Mouse (Mus musculus) stomach, postnatal 0 days (tissue): Measurements from ENCODE around the gene Ank3. TPM values are rescaled to one million over a fixed set of nuclear protein-coding genes. Genes with fewer than 3 reads are reported as not detected.

Source experiments
- ATAC-seq: fragments of 200-750 bp; cut with Nextera tagmentation; 2 replicates; pipeline ENCODE4 v1.8.0; 2017; ENCODE audit not compliant: low FRiP score, low TSS enrichment
- DNase-seq: peaks from one replicate; pipeline ENCODE4 v3.0.0-alpha.2; 2016; ENCODE audit warnings: low spot score
- H3K27ac ChIP-seq: fragments of 300-500 bp; sonication (generic); replicated peaks from 2 replicates; pipeline ENCODE4 v1.5.1; 2014; ENCODE audit warnings: mild to moderate bottlenecking, control low read depth
- H3K27me3 ChIP-seq: fragments of 300-500 bp; sonication (generic); 2 replicates; pipeline ENCODE4 v1.6.1; 2014; ENCODE audit warnings: low read length; ENCODE audit not compliant: control insufficient read depth, insufficient read depth
- H3K36me3 ChIP-seq: fragments of 300-500 bp; sonication (generic); 2 replicates; pipeline ENCODE4 v1.6.1; 2014; ENCODE audit warnings: low read length, mixed read lengths; ENCODE audit not compliant: control insufficient read depth, insufficient read depth
- H3K4me1 ChIP-seq: fragments of 300-500 bp; sonication (generic); replicated peaks from 2 replicates; pipeline ENCODE4 v1.6.1; 2014; ENCODE audit warnings: antibody characterized with exemption; ENCODE audit not compliant: control insufficient read depth, insufficient read depth
- H3K4me2 ChIP-seq: fragments of 300-500 bp; sonication (generic); replicated peaks from 2 replicates; pipeline ENCODE4 v1.6.1; 2014; ENCODE audit warnings: low read depth, mild to moderate bottlenecking, control low read depth, moderate library complexity
- H3K4me3 ChIP-seq: fragments of 300-500 bp; sonication (generic); 2 replicates; pipeline ENCODE4 v1.5.1; 2014; ENCODE audit warnings: low read depth, low read length, control low read depth
- H3K9ac ChIP-seq: fragments of 300-500 bp; sonication (generic); 2 replicates; pipeline ENCODE4 v1.6.1; 2014; ENCODE audit warnings: mild to moderate bottlenecking, low read length, control low read depth, mixed read lengths
- H3K9me3 ChIP-seq: fragments of 300-500 bp; sonication (generic); 2 replicates; pipeline ENCODE4 v1.6.1; 2016; ENCODE audit warnings: low read length; ENCODE audit not compliant: control insufficient read depth
- CTCF ChIP-seq: IDR thresholded peaks from 2 replicates; pipeline ENCODE4 v1.5.1; 2016; ENCODE audit warnings: antibody characterized with exemption, low read depth, mild to moderate bottlenecking, moderate library complexity
- EP300 ChIP-seq: optimal IDR thresholded peaks from 2 replicates; pipeline ENCODE3; 2016; ENCODE audit warnings: antibody characterized with exemption
- WGBS: fragments of 180-500 bp; shearing (Covaris S2); extraction: QIAGEN DNeasy Blood & Tissue Kit; methylation state at CpG from one replicate; pipeline ENCODE4 v1.1.7; 2014; 5-methylcytosine and 5-hydroxymethylcytosine counted together
- polyA plus RNA-seq: library from polyadenylated mRNA; unstranded; fragments of >200 nt; fragmentation: Nextera tagmentation; extraction: Ambion mirVana; gene quantifications from 2 replicates; pipeline ENCODE4 v1.2.1, GENCODE M21; 2015

Ank3 gene
- polyA plus RNA-seq, 1 experiment from 2014 or later: 16.0 TPM

GRCm38 (mm10) chr10:69573054-69573453 lies 174.5 kb downstream of the Ank3 start:
- 63% methylated on average over 7 of the region's 7 CpGs for WGBS
- TF ChIP-seq EP300 (no peak), CTCF (no peak)
- Histone ChIP-seq H3K4me2 (no peak overlapping the region), H3K9me3 (no peaks in the 10 kb centered on the region), H3K27me3 (no peaks in the 10 kb centered on the region), H3K4me3 (no peak overlapping the region), H3K4me1 (no peaks in the 10 kb centered on the region; the same call in 1 of the 2 replicates), H3K9ac (no peak overlapping the region), H3K27ac (no peak overlapping the region), H3K36me3 (no peaks in the 10 kb centered on the region)
- ATAC-seq (no peak), DNase-seq (no peak)

GRCm38 (mm10) chr10:69573746-69574145 lies 175.2 kb downstream of the Ank3 start:
- Histone ChIP-seq H3K4me1 (no peaks in the 10 kb centered on the region; the same call in 1 of the 2 replicates), H3K4me3 (no peak overlapping the region), H3K4me2 (no peak overlapping the region), H3K9ac (no peak overlapping the region), H3K36me3 (no peaks in the 10 kb centered on the region), H3K27me3 (no peaks in the 10 kb centered on the region), H3K27ac (no peak overlapping the region), H3K9me3 (no peaks in the 10 kb centered on the region)
- no peak for TF ChIP-seq CTCF
- TF ChIP-seq EP300: no peak
- 29% methylated on average over 2 of the region's 3 CpGs for WGBS
- no peak for ATAC-seq
- no peak for DNase-seq

GRCm38 (mm10) chr10:69574190-69574663 lies 175.7 kb downstream of the Ank3 start:
- Histone ChIP-seq H3K4me2 (0 out of 2 replicates have a peak overlapping the region, but pooled peaks have one; percentile 5), H3K9me3 (no peaks in the 10 kb centered on the region), H3K4me1 (no peaks in the 10 kb centered on the region; the same call in 1 of the 2 replicates), H3K4me3 (no peak overlapping the region), H3K36me3 (no peaks in the 10 kb centered on the region), H3K9ac (no peak overlapping the region), H3K27me3 (no peaks in the 10 kb centered on the region), H3K27ac (no peak overlapping the region)
- 14% methylated on average over 11 of the region's 11 CpGs for WGBS
- TF ChIP-seq EP300: no peak
- TF ChIP-seq CTCF: no peak
- DNase-seq: peak; percentile 26
- ATAC-seq: no peak

GRCm38 (mm10) chr10:69574894-69575293 lies 176.3 kb downstream of the Ank3 start:
- no peaks in the 10 kb centered on the region for H3K9me3 ChIP-seq
- WGBS: 57% methylated on average over 9 of the region's 9 CpGs
- no peak overlapping the region for H3K27ac ChIP-seq
- no peak overlapping the region for H3K4me2 ChIP-seq
- no peak for TF ChIP-seq EP300
- TF ChIP-seq CTCF: no peak
- no peaks in the 10 kb centered on the region for H3K27me3 ChIP-seq
- H3K4me1 ChIP-seq: no peaks in the 10 kb centered on the region; the same call in 1 of the 2 replicates
- H3K36me3 ChIP-seq: no peaks in the 10 kb centered on the region
- DNase-seq: no peak
- ATAC-seq: no peak
- no peak overlapping the region for H3K9ac ChIP-seq
- no peak overlapping the region for H3K4me3 ChIP-seq

- Histone ChIP-seq H3K27me3 (no peaks in the 10 kb centered on the region), H3K36me3 (no peaks in the 10 kb centered on the region), H3K4me2 (no peak overlapping the region), H3K9me3 (no peaks in the 10 kb centered on the region), H3K9ac (no peak overlapping the region), H3K4me3 (no peak overlapping the region), H3K27ac (no peak overlapping the region), H3K4me1 (no peaks in the 10 kb centered on the region; the same call in 1 of the 2 replicates)
- WGBS: 62% methylated on average over 6 of the region's 6 CpGs
- no peak for TF ChIP-seq CTCF
- TF ChIP-seq EP300: no peak
- DNase-seq (no peak), ATAC-seq (no peak)
These were observed 176.9 kb downstream of the Ank3 start for GRCm38 (mm10) chr10:69575451-69575850.

GRCm38 (mm10) chr10:69576264-69576663 lies 177.7 kb downstream of the Ank3 start:
- H3K4me2 ChIP-seq: no peak overlapping the region
- no peak overlapping the region for H3K27ac ChIP-seq
- WGBS: 79% methylated on average over 7 of the region's 7 CpGs
- no peak for ATAC-seq
- H3K4me1 ChIP-seq: no peaks in the 10 kb centered on the region; the same call in 1 of the 2 replicates
- no peak overlapping the region for H3K9ac ChIP-seq
- H3K9me3 ChIP-seq: no peaks in the 10 kb centered on the region
- H3K36me3 ChIP-seq: no peaks in the 10 kb centered on the region
- DNase-seq: no peak
- H3K4me3 ChIP-seq: no peak overlapping the region
- H3K27me3 ChIP-seq: no peaks in the 10 kb centered on the region
- TF ChIP-seq CTCF (no peak), EP300 (no peak)
